Mouse (Mus musculus): ENCODE data around the gene Vill.

DNA sequence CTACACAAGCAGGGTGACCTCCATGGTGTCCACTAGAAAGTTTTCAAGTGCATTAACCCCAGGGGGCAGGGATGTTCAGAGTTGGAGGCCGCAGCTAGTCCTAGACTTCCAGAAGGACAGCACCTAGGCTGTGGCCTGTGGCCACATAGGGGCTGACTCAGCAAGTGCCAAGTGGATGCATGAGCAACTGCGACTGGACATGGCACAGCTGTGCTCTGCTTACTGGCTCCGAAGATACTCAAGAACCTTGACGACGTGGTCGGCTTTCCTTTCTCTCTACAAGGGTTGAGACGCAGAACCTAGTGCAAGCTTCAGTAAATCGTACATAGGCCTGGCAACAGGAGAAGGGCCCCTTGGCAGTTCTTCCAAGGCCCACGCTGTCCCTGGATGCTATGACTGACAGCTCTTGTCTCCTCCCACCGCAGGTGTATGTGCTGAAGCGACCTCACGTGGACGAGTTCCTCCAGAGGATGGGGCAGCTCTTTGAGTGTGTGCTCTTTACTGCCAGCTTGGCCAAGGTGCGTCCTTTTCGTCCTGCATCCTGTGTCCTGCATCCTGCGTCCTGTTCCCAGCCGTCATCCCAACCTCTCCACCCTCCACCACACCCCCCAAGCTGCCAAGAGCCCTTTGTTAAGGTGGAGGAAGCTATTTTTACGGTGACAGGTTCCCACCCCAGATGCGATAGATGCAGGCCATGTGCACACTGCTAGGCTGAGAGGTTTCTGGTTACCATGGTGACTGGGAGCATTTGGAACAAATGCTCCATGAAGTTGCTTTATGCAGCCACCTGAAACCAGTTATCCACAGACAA is 19.3 kb upstream of the Vill start:
- no peak for TF ChIP-seq CTCF (IDR thresholded peaks at IDR 0.05; ENCODE audit: borderline replicate concordance, insufficient read depth, low read length)
- TF ChIP-seq POLR2A (IDR thresholded peaks at IDR 0.05; ENCODE audit: low read depth, low read length): no peak
